Mouse (Mus musculus) embryonic facial prominence, embryonic 11.5 days (tissue): Measurements from ENCODE around the gene Wdr11. TPM values are rescaled to one million over a fixed set of nuclear protein-coding genes. Genes with fewer than 3 reads are reported as not detected.
A peak's percentile ranks its signal among the peaks of the same experiment; 100 is the strongest.

Experiments
- ATAC-seq: fragments of 200-750 bp; cut with Nextera tagmentation; replicated peaks from 2 replicates; pipeline ENCODE4 v1.8.0; 2017; ENCODE audit warnings: low read depth; ENCODE audit not compliant: insufficient number of reproducible peaks, low FRiP score, low TSS enrichment
- DNase-seq: peaks from one replicate; pipeline ENCODE4 v3.0.0-alpha.2; 2015; ENCODE audit warnings: low spot score
- H3K27ac ChIP-seq: fragments of 300-500 bp; sonication (generic); replicated peaks from 2 replicates; pipeline ENCODE4 v1.5.1; 2014; ENCODE audit warnings: mild to moderate bottlenecking, low read depth, low read length, control low read depth
- H3K27me3 ChIP-seq: fragments of 300-500 bp; sonication (generic); 2 replicates; pipeline ENCODE4 v1.6.1; 2014; ENCODE audit warnings: mild to moderate bottlenecking, low read length, moderate library complexity, mixed read lengths; ENCODE audit not compliant: control insufficient read depth, insufficient read depth
- H3K36me3 ChIP-seq: fragments of 300-500 bp; sonication (generic); replicated peaks from 2 replicates; pipeline ENCODE4 v1.6.1; 2014; ENCODE audit warnings: low read depth, mild to moderate bottlenecking, low read length, moderate library complexity, mixed read lengths; ENCODE audit not compliant: control insufficient read depth, insufficient read depth
- H3K4me1 ChIP-seq: fragments of 300-500 bp; sonication (generic); 2 replicates; pipeline ENCODE4 v1.6.1; 2014; ENCODE audit warnings: low read length, mixed read lengths; ENCODE audit not compliant: control insufficient read depth, insufficient read depth
- H3K4me2 ChIP-seq: fragments of 300-500 bp; sonication (generic); 2 replicates; pipeline ENCODE4 v1.6.1; 2014; ENCODE audit warnings: low read depth, mild to moderate bottlenecking, control low read depth, low read length, moderate library complexity
- H3K4me3 ChIP-seq: fragments of 300-500 bp; sonication (generic); 2 replicates; pipeline ENCODE4 v1.5.1; 2014; ENCODE audit warnings: low read depth, low read length, control low read depth
- H3K9ac ChIP-seq: fragments of 300-500 bp; sonication (generic); replicated peaks from 2 replicates; pipeline ENCODE4 v1.6.1; 2014; ENCODE audit warnings: mild to moderate bottlenecking, control low read depth, low read length
- H3K9me3 ChIP-seq: fragments of 300-500 bp; sonication (generic); replicated peaks from 2 replicates; pipeline ENCODE4 v1.6.1; 2016; ENCODE audit warnings: mild to moderate bottlenecking, low read length, inconsistent platforms, mixed read lengths; ENCODE audit not compliant: control insufficient read depth
- WGBS: fragments of 180-500 bp; shearing (Covaris S2); extraction: QIAGEN DNeasy Blood & Tissue Kit; methylation state at CpG from one replicate; pipeline ENCODE4 v1.1.7; 2014; 5-methylcytosine and 5-hydroxymethylcytosine counted together
- polyA plus RNA-seq: library from polyadenylated mRNA; unstranded; fragments of >200 nt; fragmentation: Nextera tagmentation; extraction: Ambion mirVana; gene quantifications from 2 replicates; pipeline ENCODE4 v1.2.1, GENCODE M21; 2014

Gene Wdr11
- polyA plus RNA-seq, 1 experiment from 2014 or later, result 43.3 TPM

DNA sequence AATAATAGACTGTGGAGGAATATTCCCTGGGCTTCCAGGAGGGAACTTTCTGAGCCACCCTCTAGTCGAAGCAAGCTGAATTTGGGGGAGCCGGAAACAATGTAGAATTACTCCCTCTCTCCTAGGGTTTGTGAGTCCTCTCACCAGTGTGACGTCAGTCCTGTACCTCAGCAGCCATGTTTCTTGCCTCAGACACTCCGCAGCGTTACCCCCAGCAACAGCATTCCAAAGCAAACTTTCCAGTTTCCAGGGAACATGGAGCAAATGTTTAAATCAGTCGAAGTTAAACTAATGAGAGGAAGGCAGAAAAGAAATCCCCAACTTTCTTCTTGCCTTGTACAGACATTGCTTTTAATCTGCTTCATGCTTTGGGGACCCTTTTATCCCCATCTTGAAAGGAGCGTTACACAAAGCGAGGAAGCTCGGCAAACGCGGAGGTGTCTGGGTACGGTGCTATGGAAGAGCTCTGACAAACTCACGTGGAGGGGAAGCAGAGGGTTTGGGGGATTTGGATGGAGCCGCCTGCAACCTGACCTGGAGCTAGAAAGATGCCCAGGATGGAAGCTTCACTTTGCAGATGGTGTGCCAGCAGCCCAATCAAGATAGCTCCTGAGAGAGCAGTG, 64.1 kb downstream of the Wdr11 start:
- H3K27me3 ChIP-seq, result 0 out of 2 replicates have a peak, but pooled peaks cover 2% of the 10 kb centered on the region
- no peaks in the 10 kb centered on the region for H3K36me3 ChIP-seq
- H3K27ac ChIP-seq, result no peak overlapping the region
- no peak overlapping the region for H3K9ac ChIP-seq
- no peak overlapping the region for H3K4me2 ChIP-seq
- ATAC-seq (no peak), DNase-seq (no peak)
- H3K4me3 ChIP-seq, result no peak overlapping the region
- H3K4me1 ChIP-seq, result no peaks in the 10 kb centered on the region; the same call in 1 of the 2 replicates
- 79% methylated on average over 14 of the region's 14 CpGs for WGBS
- no peaks in the 10 kb centered on the region for H3K9me3 ChIP-seq

DNA sequence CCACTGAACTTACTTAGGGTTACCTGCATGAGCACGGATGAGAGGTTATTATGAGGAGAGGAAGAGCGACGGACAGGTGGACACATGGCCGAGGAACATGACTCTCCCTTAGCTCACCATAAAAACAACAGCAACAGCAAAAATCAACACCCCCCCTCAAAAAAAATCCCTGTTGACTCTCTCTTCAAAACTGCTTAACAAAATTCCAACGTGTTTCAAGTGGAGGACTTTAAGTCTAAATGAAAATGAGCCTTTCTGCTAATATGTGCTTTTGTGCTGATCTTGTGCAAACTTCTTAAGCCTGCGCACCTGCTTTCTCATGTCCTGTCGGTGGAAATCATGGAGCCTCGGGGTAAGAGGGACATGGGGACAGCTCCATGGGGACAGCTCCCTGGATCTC, 66.2 kb downstream of the Wdr11 start:
- DNase-seq (no peak), ATAC-seq (no peak)
- no peak overlapping the region for H3K27ac ChIP-seq
- no peaks in the 10 kb centered on the region; the same call in 1 of the 2 replicates for H3K4me1 ChIP-seq
- H3K36me3 ChIP-seq, result no peaks in the 10 kb centered on the region
- 79% methylated on average over 8 of the region's 8 CpGs for WGBS
- H3K4me2 ChIP-seq, result no peak overlapping the region
- no peaks in the 10 kb centered on the region for H3K9me3 ChIP-seq
- no peak overlapping the region for H3K4me3 ChIP-seq
- H3K27me3 ChIP-seq, result 0 out of 2 replicates have a peak, but pooled peaks cover 2% of the 10 kb centered on the region
- H3K9ac ChIP-seq, result no peak overlapping the region

DNA sequence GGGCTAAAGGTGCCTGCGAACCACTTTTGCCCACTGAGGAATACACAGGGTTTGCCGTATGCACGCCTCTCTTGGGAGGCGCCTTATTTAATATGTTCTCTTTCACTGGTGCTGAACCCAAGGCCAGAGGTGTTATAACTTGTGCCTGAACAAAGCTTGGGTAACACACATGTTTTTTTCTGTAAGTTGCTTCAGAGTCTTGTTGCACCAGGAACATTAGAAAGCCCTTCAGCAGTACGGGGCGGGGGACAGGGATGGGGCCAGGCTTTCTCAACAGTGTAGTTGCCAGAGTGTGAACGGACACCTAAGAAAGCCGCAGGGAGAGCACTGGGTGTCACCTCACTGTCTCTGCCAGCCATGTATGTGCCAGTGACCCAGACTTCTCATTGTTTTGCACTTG, 68.1 kb downstream of the Wdr11 start:
- H3K9ac ChIP-seq, result no peak overlapping the region
- 66% methylated on average over 8 of the region's 8 CpGs for WGBS
- no peaks in the 10 kb centered on the region for H3K9me3 ChIP-seq
- no peak for DNase-seq
- H3K4me2 ChIP-seq, result no peak overlapping the region
- no peak overlapping the region for H3K4me3 ChIP-seq
- peaks cover 4% of the 10 kb centered on the region; the same call in 1 of the 2 replicates for H3K4me1 ChIP-seq
- H3K36me3 ChIP-seq, result no peaks in the 10 kb centered on the region
- no peak for ATAC-seq
- no peak overlapping the region for H3K27ac ChIP-seq
- 0 out of 2 replicates have a peak, but pooled peaks cover under 1% of the 10 kb centered on the region for H3K27me3 ChIP-seq

DNA sequence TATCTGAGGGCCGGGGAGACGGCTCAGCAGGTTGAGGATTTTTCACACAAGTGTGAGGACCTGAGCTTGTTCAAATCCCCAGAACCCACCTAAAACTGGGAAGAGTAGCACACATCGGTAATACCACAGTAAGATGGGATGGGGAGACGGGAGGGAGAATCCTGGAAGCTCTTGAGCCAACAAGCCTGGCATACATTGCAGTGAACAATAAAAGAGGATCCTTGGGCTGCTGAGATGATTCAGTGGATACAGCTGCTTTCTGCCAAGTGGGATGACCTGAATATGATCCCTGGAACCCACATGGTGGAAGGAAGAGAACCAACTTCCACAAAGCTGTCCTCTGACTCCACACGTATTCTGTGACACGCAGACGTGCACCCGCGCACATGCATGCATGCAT, 68.9 kb downstream of the Wdr11 start:
- Histone ChIP-seq H3K27me3 (no peaks in the 10 kb centered on the region), H3K9ac (no peak overlapping the region), H3K4me2 (no peak overlapping the region), H3K36me3 (no peaks in the 10 kb centered on the region), H3K9me3 (no peaks in the 10 kb centered on the region), H3K4me3 (no peak overlapping the region), H3K4me1 (peaks cover 4% of the 10 kb centered on the region; the same call in 1 of the 2 replicates), H3K27ac (no peak overlapping the region)
- no peak for DNase-seq
- 88% methylated on average over 9 of the region's 9 CpGs for WGBS
- ATAC-seq, result no peak

- Histone ChIP-seq H3K27ac (no peak overlapping the region), H3K4me3 (no peak overlapping the region), H3K27me3 (no peaks in the 10 kb centered on the region), H3K9ac (0 out of 2 replicates have a peak overlapping the region, but pooled peaks have one; percentile 18), H3K9me3 (no peaks in the 10 kb centered on the region), H3K4me1 (peaks cover 4% of the 10 kb centered on the region; the same call in 1 of the 2 replicates), H3K4me2 (no peak overlapping the region), H3K36me3 (no peaks in the 10 kb centered on the region)
- DNase-seq (no peak), ATAC-seq (no peak)
- 65% methylated on average over 16 of the region's 16 CpGs for WGBS
Measured at GRCm38 (mm10) chr7:129662051-129662789, 70.6 kb downstream of the Wdr11 start.

DNA sequence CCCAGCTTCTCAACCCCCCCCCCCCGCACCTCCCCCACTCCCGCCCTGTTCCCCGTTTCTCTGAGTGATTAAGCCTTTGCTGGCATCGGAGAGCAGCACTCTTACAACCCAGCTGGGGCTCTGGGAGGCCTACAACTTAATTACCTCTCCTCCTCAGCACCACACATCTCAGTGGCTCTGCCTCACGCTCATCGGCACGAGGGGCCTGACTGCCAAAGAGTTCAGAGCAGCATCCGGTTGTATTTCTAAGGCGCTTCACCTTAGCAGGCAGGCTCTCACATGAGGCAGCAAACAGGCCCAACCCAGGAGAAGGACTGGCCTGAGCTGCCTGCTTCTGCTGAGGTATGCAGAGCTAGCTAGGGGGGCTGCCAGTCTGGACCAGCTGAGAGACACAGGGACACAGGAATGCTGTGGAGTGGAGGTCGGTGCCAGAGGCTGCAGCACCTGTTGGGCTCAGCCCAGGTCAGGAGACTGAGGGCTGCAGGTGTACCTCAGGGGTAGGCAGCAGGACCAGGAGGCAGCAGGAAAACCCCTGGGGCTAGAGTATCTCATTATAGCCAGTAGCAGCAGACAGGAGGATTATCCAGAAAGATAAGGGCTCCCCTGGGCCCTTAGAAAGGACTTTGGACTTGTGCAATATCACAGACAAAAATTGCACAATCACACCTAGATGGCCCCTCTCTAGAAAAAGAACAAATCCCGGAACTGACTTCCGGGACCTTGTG, 72.3 kb downstream of the Wdr11 start:
- 26% methylated on average over 11 of the region's 12 CpGs for WGBS
- no peak overlapping the region for H3K4me3 ChIP-seq
- no peak overlapping the region; the same call in 1 of the 2 replicates for H3K9ac ChIP-seq
- DNase-seq, result no peak
- peaks cover 4% of the 10 kb centered on the region; the same call in 1 of the 2 replicates for H3K4me1 ChIP-seq
- H3K36me3 ChIP-seq, result no peaks in the 10 kb centered on the region
- no peak overlapping the region for H3K4me2 ChIP-seq
- H3K27me3 ChIP-seq, result no peaks in the 10 kb centered on the region
- H3K27ac ChIP-seq, result 0 out of 2 replicates have a peak overlapping the region, but pooled peaks have one; percentile 8
- no peak for ATAC-seq
- H3K9me3 ChIP-seq, result no peaks in the 10 kb centered on the region

- Histone ChIP-seq H3K4me1 (peaks cover 4% of the 10 kb centered on the region; the same call in 1 of the 2 replicates), H3K27ac (no peak overlapping the region), H3K4me3 (no peak overlapping the region), H3K4me2 (no peak overlapping the region), H3K9ac (no peak overlapping the region), H3K27me3 (no peaks in the 10 kb centered on the region), H3K36me3 (no peaks in the 10 kb centered on the region), H3K9me3 (no peaks in the 10 kb centered on the region)
- no peak for DNase-seq
- ATAC-seq, result no peak
- 84% methylated on average over 3 of the region's 3 CpGs for WGBS
Measured at GRCm38 (mm10) chr7:129665411-129665810, 73.7 kb downstream of the Wdr11 start.
